Mouse (Mus musculus): ENCODE results near the gene Spdya.
A peak's percentile ranks its signal among the peaks of the same experiment; 100 is the strongest.
"Not testable (repeated sequence)": the region's sequence is repeated elsewhere in the genome, so short reads cannot be mapped to it uniquely, and the experiment has no call there.

The Spdya gene

GRCm38 (mm10) chr17:71551757-71552451 lies at the start of gene Spdya:
Gene Spdya (plus strand): TSS chr17:71552061.
- peak; percentile 90 for DNase-seq

GRCm38 (mm10) chr17:71506832-71507231 lies 45.0 kb upstream of the Spdya start:
- DNase-seq: no peak

- no peak for DNase-seq
Observed at GRCm38 (mm10) chr17:71510297-71510696, 41.6 kb upstream of the Spdya start.

GRCm38 (mm10) chr17:71526302-71526708 lies 25.6 kb upstream of the Spdya start:
- no peak for DNase-seq

- DNase-seq: peak; percentile 98
Observed at GRCm38 (mm10) chr17:71526711-71527564, 24.9 kb upstream of the Spdya start, which contains the start of gene Ndc80. Gene Ndc80 (minus strand): TSS chr17:71526857.

- DNase-seq: no peak
Observed at GRCm38 (mm10) chr17:71528042-71528441, 23.8 kb upstream of the Spdya start.

- DNase-seq: not testable (repeated sequence)
Observed at GRCm38 (mm10) chr17:71535595-71535994, 16.3 kb upstream of the Spdya start.

GRCm38 (mm10) chr17:71537164-71537563 lies 14.7 kb upstream of the Spdya start:
- DNase-seq: no peak

- no peak for DNase-seq
Observed at GRCm38 (mm10) chr17:71548586-71548985, 3.3 kb upstream of the Spdya start.

GRCm38 (mm10) chr17:71551350-71551749 lies 511 bp upstream of the Spdya start:
- no peak for DNase-seq

- DNase-seq: no peak
Observed at GRCm38 (mm10) chr17:71552901-71553300, 1.0 kb downstream of the Spdya start.

- DNase-seq: no peak
Observed at GRCm38 (mm10) chr17:71561631-71562030, 9.8 kb downstream of the Spdya start.

GRCm38 (mm10) chr17:71579176-71579705 lies 27.4 kb downstream of the Spdya start:
- no peak for DNase-seq

GRCm38 (mm10) chr17:71597881-71598658 lies 46.2 kb downstream of the Spdya start:
- DNase-seq: no peak

- peak; percentile 95 for DNase-seq
Observed at GRCm38 (mm10) chr17:71598659-71599554, 47.0 kb downstream of the Spdya start.

GRCm38 (mm10) chr17:71615638-71616318 lies 63.9 kb downstream of the Spdya start, which contains the start of gene Wdr43:
Gene Wdr43 (plus strand): TSS chr17:71615895.
- peak; percentile 95 for DNase-seq

- no peak for DNase-seq
Observed at GRCm38 (mm10) chr17:71616319-71617032, 64.6 kb downstream of the Spdya start.

GRCm38 (mm10) chr17:71617033-71617362 lies 65.1 kb downstream of the Spdya start:
- DNase-seq: no peak

- DNase-seq: no peak
Observed at GRCm38 (mm10) chr17:71617974-71618373, 66.1 kb downstream of the Spdya start.

- no peak for DNase-seq
Observed at GRCm38 (mm10) chr17:71631806-71632205, 79.9 kb downstream of the Spdya start.

- DNase-seq: peak; percentile 70
Observed at GRCm38 (mm10) chr17:71633350-71633749, 81.5 kb downstream of the Spdya start.

All from cerebellum, adult 11-12 months (tissue).